Mouse (Mus musculus) lung, embryonic 16.5 days (tissue): ENCODE measurements around the gene Krt12. TPM values are rescaled to one million over a fixed set of nuclear protein-coding genes. Genes with fewer than 3 reads are reported as not detected.

Experiments used
- ATAC-seq: fragments of 200-750 bp; cut with Nextera tagmentation; 2 replicates; pipeline ENCODE4 v1.8.0; 2017; ENCODE audit warnings: low read depth, mild to moderate bottlenecking, moderate library complexity
- H3K27ac ChIP-seq: fragments of 300-500 bp; sonication (generic); 2 replicates; pipeline ENCODE4 v1.5.1; 2014; ENCODE audit warnings: mild to moderate bottlenecking, control low read depth, low read length
- H3K27me3 ChIP-seq: fragments of 300-500 bp; sonication (generic); 2 replicates; pipeline ENCODE4 v1.6.1; 2014; ENCODE audit warnings: low read depth, low read length, mixed read lengths; ENCODE audit not compliant: control insufficient read depth, insufficient read depth
- H3K36me3 ChIP-seq: fragments of 300-500 bp; sonication (generic); 2 replicates; pipeline ENCODE4 v1.6.1; 2014; ENCODE audit warnings: low read length; ENCODE audit not compliant: control insufficient read depth, insufficient read depth
- H3K4me1 ChIP-seq: fragments of 300-500 bp; sonication (generic); replicated peaks from 2 replicates; pipeline ENCODE4 v1.6.1; 2014; ENCODE audit warnings: low read length, mixed read lengths; ENCODE audit not compliant: control insufficient read depth, insufficient read depth
- H3K4me2 ChIP-seq: fragments of 300-500 bp; sonication (generic); 2 replicates; pipeline ENCODE4 v1.6.1; 2014; ENCODE audit warnings: low read depth, low read length, control low read depth
- H3K4me3 ChIP-seq: fragments of 300-500 bp; sonication (generic); 2 replicates; pipeline ENCODE4 v1.5.1; 2014; ENCODE audit warnings: mild to moderate bottlenecking, low read length, control low read depth
- H3K9ac ChIP-seq: fragments of 300-500 bp; sonication (generic); 2 replicates; pipeline ENCODE4 v1.6.1; 2014; ENCODE audit warnings: low read length, control low read depth
- H3K9me3 ChIP-seq: fragments of 300-500 bp; sonication (generic); 2 replicates; pipeline ENCODE4 v1.6.1; 2016; ENCODE audit warnings: low read length; ENCODE audit not compliant: control insufficient read depth
- WGBS: fragments of 180-500 bp; shearing (Covaris S2); extraction: QIAGEN DNeasy Blood & Tissue Kit; methylation state at CpG from one replicate; pipeline ENCODE4 v1.1.7; 2014; 5-methylcytosine and 5-hydroxymethylcytosine counted together
- polyA plus RNA-seq: library from polyadenylated mRNA; unstranded; fragments of >200 nt; fragmentation: Nextera tagmentation; extraction: Ambion mirVana; gene quantifications from 2 replicates; pipeline ENCODE4 v1.2.1, GENCODE M21; 2015

Gene Krt12
- polyA plus RNA-seq, 1 experiment from 2014 or later, result not detected

GRCm38 (mm10) chr11:99414463-99415147 lies 7.5 kb downstream of the Krt12 start:
- WGBS, result 91% methylated on average over 13 of the region's 13 CpGs

GRCm38 (mm10) chr11:99413247-99413646 lies 8.8 kb downstream of the Krt12 start:
- Histone ChIP-seq H3K27ac (no peak overlapping the region), H3K27me3 (no peaks in the 10 kb centered on the region), H3K9me3 (no peaks in the 10 kb centered on the region), H3K9ac (no peak overlapping the region), H3K4me2 (no peak overlapping the region), H3K4me1 (no peaks in the 10 kb centered on the region), H3K4me3 (no peak overlapping the region), H3K36me3 (no peaks in the 10 kb centered on the region)
- ATAC-seq, result no peak
- 16% methylated on average over 6 of the region's 6 CpGs for WGBS

More at GRCm38 (mm10) chr11:99414463-99415147, 7.5 kb downstream of the Krt12 start:
- H3K36me3 ChIP-seq, result no peaks in the 10 kb centered on the region
- no peaks in the 10 kb centered on the region for H3K27me3 ChIP-seq
- no peak overlapping the region for H3K4me2 ChIP-seq
- no peak overlapping the region for H3K27ac ChIP-seq
- H3K9ac ChIP-seq, result no peak overlapping the region
- H3K4me1 ChIP-seq, result no peaks in the 10 kb centered on the region
- no peak for ATAC-seq
- no peaks in the 10 kb centered on the region for H3K9me3 ChIP-seq
- no peak overlapping the region for H3K4me3 ChIP-seq

DNA sequence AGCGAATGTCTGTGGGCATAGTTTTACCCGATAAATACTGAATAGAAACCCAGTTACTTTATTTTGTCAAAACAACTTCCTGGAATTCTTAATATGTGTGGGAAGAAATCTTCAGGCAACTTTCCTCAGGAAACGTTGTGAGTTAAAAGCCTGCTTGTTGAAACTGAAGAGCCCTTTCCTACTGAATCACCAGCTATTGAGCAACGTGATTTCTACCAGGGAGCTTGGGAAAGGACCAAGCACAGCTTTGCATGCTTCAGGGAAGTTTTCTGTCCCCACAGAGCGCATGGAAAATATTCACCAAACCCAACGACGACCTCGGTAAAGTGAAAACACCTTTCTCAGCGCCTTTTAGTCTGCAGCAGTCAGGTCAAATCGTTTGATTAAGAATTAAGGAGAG lies 15.9 kb downstream of the Krt12 start:
- Histone ChIP-seq H3K9ac (no peak overlapping the region), H3K4me2 (no peak overlapping the region), H3K9me3 (no peaks in the 10 kb centered on the region), H3K4me1 (no peaks in the 10 kb centered on the region), H3K4me3 (no peak overlapping the region), H3K27ac (no peak overlapping the region), H3K27me3 (no peaks in the 10 kb centered on the region; the same call in 1 of the 2 replicates), H3K36me3 (no peaks in the 10 kb centered on the region)
- 64% methylated on average over 10 of the region's 10 CpGs for WGBS
- ATAC-seq, result no peak

GRCm38 (mm10) chr11:99399956-99400549 lies 22.0 kb downstream of the Krt12 start:
- Histone ChIP-seq H3K36me3 (no peaks in the 10 kb centered on the region), H3K9ac (no peak overlapping the region), H3K9me3 (no peaks in the 10 kb centered on the region), H3K4me1 (no peaks in the 10 kb centered on the region), H3K27me3 (peaks cover 2% of the 10 kb centered on the region; the same call in 1 of the 2 replicates), H3K27ac (no peak overlapping the region), H3K4me2 (no peak overlapping the region), H3K4me3 (no peak overlapping the region)
- 77% methylated on average over 13 of the region's 13 CpGs for WGBS
- ATAC-seq, result no peak

GRCm38 (mm10) chr11:99398832-99399231 lies 23.2 kb downstream of the Krt12 start:
- no peak overlapping the region for H3K4me3 ChIP-seq
- peaks cover 2% of the 10 kb centered on the region; the same call in 1 of the 2 replicates for H3K27me3 ChIP-seq
- no peak for ATAC-seq
- 44% methylated on average over 8 of the region's 8 CpGs for WGBS
- H3K27ac ChIP-seq, result no peak overlapping the region
- H3K4me1 ChIP-seq, result no peaks in the 10 kb centered on the region
- H3K9me3 ChIP-seq, result no peaks in the 10 kb centered on the region
- H3K9ac ChIP-seq, result no peak overlapping the region
- H3K36me3 ChIP-seq, result no peaks in the 10 kb centered on the region
- H3K4me2 ChIP-seq, result no peak overlapping the region

DNA sequence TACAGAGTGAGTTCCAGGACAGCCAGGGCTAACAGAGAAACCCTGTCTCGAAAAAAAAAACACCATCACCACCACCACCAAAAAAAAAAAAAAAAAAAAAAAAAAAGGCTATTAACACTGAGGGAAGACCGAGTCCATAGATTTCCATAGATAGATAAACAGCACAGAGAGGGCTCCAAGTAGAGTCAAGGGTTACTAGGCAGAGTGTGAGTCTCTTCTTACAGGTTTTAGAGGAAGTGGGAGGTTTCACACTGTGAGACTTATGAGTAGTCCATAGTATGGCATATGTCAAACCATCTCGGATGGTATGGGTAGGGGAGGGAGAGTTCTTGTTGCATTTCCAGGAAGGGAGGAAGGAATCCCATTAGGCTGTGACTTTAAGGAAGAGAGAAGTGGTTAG lies 24.0 kb downstream of the Krt12 start:
- no peaks in the 10 kb centered on the region for H3K4me1 ChIP-seq
- no peak overlapping the region for H3K27ac ChIP-seq
- 61% methylated on average over 3 of the region's 3 CpGs for WGBS
- H3K4me3 ChIP-seq, result no peak overlapping the region
- H3K9ac ChIP-seq, result no peak overlapping the region
- H3K4me2 ChIP-seq, result no peak overlapping the region
- H3K36me3 ChIP-seq, result no peaks in the 10 kb centered on the region
- H3K9me3 ChIP-seq, result no peaks in the 10 kb centered on the region
- ATAC-seq, result no peak
- H3K27me3 ChIP-seq, result peaks cover 2% of the 10 kb centered on the region; the same call in 1 of the 2 replicates

DNA sequence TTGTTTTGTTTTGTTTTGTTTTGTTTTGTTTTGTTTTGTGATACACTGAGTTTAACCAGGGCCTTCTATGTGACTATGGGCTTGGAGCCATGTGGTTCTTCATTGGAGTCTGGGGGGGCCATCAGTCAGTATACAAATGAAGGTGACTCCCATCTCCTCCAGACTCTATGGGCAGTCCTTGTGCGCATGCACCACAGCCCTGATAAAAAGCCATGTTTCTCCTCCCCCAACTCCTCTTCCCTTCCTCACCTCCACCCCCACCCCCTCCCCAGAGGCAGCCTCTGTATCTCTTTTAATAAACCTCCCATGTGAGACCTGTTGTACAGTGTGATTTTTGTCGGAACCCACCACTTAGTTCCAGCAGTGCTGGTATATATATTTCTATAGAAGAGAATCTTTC lies 25.4 kb downstream of the Krt12 start:
- no peak for ATAC-seq
- no peak overlapping the region for H3K9ac ChIP-seq
- no peak overlapping the region for H3K27ac ChIP-seq
- no peaks in the 10 kb centered on the region for H3K9me3 ChIP-seq
- no peaks in the 10 kb centered on the region for H3K36me3 ChIP-seq
- no peaks in the 10 kb centered on the region for H3K4me1 ChIP-seq
- peaks cover 2% of the 10 kb centered on the region; the same call in 1 of the 2 replicates for H3K27me3 ChIP-seq
- WGBS, result 88% methylated on average over 2 of the region's 2 CpGs
- H3K4me2 ChIP-seq, result no peak overlapping the region
- no peak overlapping the region for H3K4me3 ChIP-seq

- Histone ChIP-seq H3K4me2 (no peak overlapping the region), H3K9ac (no peak overlapping the region), H3K27ac (no peak overlapping the region), H3K36me3 (no peaks in the 10 kb centered on the region), H3K9me3 (no peaks in the 10 kb centered on the region), H3K27me3 (peaks cover 2% of the 10 kb centered on the region; the same call in 1 of the 2 replicates), H3K4me1 (no peaks in the 10 kb centered on the region), H3K4me3 (no peak overlapping the region)
- no peak for ATAC-seq
- WGBS, result 46% methylated on average over 3 of the region's 3 CpGs
Observed at GRCm38 (mm10) chr11:99396034-99396433, 26.0 kb downstream of the Krt12 start.

GRCm38 (mm10) chr11:99392492-99392891 lies 29.6 kb downstream of the Krt12 start:
- Histone ChIP-seq H3K27ac (no peak overlapping the region), H3K4me3 (no peak overlapping the region), H3K4me2 (no peak overlapping the region), H3K4me1 (no peaks in the 10 kb centered on the region), H3K36me3 (no peaks in the 10 kb centered on the region), H3K9me3 (no peaks in the 10 kb centered on the region), H3K9ac (no peak overlapping the region), H3K27me3 (no peaks in the 10 kb centered on the region)
- no peak for ATAC-seq
- 68% methylated on average over 10 of the region's 10 CpGs for WGBS
